Mouse (Mus musculus): ENCODE measurements around the gene Mrpl38.

Gene Mrpl38

DNA sequence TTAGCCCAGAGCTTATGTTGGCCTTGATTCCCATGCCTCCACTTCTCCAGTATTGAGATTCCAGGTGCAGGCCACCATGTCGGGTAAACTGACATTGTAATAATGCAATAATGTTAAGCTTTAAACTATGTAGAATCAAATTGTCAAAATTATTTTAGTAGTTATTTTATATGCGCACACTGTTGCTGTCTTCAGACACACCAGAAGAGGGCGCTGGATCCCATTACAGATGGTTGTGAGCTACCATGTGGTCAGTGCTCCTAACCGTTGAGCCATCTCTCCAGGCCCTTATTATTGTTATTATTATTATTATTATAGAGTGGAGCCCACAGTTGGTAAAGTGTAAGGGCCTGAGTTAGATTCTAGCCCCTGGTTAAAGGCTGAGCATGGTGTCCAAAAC, 27.6 kb downstream of the Mrpl38 start:
- no peak for DNase-seq (ENCODE audit: low spot score in 2 of 2)

DNA sequence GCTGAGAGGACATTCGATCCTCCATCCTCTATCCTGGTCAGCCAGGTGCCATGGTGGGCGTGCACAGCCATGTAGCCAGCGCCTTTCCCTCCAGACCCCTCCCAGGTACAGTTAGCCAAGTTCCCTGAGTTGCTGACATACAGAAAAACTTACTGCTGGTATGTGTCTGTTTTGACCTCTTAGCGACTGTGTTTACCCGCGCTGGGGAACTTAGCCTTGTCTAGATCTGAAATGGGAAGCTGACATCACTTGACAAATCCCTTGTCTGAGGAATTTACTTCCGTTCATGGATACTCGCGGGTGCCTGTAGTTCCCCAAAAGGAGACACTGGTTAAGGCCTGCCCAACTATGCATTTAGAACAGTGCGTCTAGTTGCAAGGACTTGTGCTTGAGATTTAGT, 28.1 kb downstream of the Mrpl38 start:
- no peak for DNase-seq (ENCODE audit: low spot score in 2 of 2)

DNA sequence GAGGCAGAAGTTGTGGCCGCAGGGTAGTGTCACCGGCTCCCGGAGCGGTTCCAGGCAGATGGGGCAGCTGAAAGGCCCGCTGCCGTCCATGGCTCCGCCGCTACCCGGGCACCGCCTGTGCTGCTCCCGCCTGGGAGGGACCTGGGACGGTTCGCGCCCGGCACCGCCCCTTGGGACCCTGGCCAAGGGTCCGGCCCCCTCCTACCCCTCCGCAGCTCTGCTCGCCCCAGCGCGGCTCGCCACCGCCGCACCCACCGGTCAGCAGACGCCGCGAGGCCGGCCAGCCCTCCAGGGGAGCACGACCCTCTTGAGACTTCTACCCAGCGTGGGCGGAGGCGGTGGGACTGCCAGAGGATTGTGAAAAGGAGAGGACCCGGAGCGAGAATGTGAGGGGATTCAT, 28.5 kb downstream of the Mrpl38 start:
- DNase-seq (ENCODE audit: low spot score in 2 of 2) = no peak

DNA sequence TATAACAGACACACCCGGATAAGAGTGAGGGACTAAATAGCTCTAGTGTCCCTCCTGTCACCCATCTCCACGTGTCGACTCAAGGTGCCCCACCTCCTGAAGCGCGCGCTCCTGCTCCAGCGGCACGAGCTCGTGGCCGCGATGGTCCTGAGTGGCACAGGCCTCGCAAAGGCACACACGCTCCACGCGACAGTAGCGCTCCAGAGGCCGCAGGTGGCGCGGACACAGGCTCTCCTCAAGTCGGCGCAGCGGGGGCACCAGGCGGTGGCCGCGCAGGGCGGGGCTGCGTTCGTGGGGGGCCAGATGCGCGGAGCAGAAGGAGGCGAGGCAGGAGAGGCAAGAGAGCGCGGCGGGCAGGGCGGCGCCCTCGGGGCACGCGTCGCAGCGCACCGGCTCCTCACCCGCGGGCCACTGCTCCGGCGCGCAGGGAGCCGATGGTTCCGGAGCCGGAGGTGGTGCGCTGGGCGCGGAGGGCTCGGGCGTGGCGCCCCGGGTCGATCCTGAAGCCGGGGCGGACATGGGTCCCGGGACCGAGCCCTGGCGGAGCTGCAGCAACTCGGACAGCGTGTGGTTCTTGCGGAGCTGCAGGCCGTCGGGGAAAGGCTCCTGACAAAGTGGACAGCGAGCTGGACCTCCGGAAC, 29.1 kb downstream of the Mrpl38 start:
- DNase-seq (ENCODE audit: low spot score in 2 of 2) = no peak

DNA sequence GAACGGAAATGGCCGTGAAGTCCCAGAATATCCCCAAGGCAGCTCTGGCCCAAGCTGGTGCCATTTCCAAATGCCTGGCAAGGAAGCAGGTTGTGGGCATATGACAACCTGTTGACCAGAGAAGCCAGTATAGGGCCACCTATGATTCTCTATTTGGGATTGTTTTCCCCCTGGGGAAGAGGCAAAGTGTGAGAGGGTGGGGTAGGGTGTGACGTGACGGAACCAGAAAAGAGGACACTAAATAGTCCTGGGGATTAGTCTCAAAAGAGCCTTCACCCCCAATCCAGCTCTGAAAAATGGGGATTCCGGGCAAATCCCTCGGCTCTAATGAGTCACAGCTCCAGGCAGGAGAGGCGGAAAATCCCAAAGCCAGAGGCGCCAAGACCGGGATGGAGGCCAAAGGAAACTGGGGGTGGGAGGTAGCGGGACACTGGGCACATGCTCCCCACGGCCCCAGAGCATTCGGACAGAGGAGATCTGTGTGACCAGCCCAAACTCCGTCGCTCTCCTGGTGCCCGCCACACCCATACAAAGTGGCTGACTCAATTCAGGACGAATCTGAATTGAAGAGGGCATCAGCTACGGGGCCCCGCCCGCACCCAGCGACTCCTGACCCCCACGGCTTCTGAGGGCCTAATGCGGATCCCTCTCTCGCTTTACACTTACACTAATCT, 30.1 kb downstream of the Mrpl38 start:
- no peak for DNase-seq (ENCODE audit: low spot score in 2 of 2)

DNA sequence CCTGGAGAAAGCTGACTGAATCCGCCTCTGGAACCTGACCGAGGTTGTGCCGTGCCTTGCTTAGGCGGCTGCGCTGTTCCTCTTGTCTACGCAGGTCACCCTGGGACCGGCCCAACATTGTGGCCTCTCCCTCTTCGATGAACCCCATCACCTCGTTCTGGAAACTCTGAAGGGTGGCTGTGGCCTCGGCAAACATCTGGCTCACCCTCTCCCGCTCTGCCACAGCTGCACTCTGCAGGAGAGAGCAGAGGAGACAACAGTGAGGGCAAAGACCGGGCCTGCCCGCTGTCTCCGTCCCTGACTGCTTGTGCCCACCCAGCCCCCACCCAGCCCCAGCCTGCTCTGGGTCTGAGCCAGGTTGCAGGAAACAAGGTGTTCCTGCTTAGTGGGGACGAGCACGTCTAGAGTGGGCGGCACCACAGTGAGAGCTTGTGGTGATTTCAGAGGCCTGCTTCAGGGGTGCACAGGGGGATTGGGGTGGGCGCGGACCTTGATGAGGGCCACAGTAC, 30.8 kb downstream of the Mrpl38 start:
- no peak for DNase-seq (ENCODE audit: low spot score in 2 of 2)

DNA sequence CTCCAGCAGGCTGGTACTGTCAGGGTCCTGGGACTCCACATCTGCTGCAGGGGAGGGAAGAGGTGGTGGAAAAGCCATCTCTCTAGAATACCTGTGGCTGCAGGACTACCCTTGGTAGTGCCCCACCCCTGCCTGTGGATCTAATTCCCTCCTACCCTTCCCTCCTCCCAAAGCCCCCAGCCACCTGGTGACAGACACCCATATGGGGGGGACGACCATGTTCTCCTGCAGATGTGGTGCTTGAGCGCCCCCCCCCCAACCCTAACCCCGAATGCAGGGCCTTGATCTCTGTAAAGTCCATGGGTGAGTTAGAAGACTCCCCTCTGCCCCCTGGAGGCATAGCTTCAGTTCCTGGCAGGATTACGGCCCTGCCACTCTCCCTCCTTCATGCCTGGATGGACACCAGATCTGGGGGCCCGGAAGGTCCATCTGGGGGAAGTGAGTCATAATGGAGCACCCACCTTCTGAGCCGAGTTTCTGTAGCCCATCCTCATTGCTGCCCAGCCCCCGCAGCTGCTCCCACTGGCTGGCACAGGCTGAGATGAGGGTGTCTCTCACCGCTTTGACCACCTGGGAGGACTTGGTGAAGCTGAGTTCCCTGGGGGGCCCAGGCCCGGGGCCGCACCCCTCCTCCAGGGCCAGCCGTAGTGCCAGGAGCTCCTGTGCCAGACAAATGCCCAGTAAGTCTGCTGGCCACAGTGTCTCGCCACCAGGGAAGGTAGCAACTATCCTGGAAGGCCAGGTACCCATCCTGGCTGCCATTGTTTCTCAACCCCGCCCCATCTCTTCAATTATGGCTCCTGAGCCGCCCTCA, 31.5 kb downstream of the Mrpl38 start:
- no peak for DNase-seq (ENCODE audit: low spot score in 2 of 2)

GRCm38 (mm10) chr11:116106154-116106962, 32.3 kb downstream of the Mrpl38 start:
- no peak for DNase-seq (ENCODE audit: low spot score in 2 of 2)

GRCm38 (mm10) chr11:116105065-116105464, 33.6 kb downstream of the Mrpl38 start:
- no peak for DNase-seq (ENCODE audit: low spot score in 2 of 2)

GRCm38 (mm10) chr11:116104006-116104646, 34.5 kb downstream of the Mrpl38 start:
- no peak for DNase-seq (ENCODE audit: low spot score in 2 of 2)

GRCm38 (mm10) chr11:116103572-116103971, 35.1 kb downstream of the Mrpl38 start:
- DNase-seq (ENCODE audit: low spot score in 2 of 2) = no peak

GRCm38 (mm10) chr11:116102472-116102871, 36.2 kb downstream of the Mrpl38 start:
- DNase-seq (ENCODE audit: low spot score in 2 of 2) = no peak

DNA sequence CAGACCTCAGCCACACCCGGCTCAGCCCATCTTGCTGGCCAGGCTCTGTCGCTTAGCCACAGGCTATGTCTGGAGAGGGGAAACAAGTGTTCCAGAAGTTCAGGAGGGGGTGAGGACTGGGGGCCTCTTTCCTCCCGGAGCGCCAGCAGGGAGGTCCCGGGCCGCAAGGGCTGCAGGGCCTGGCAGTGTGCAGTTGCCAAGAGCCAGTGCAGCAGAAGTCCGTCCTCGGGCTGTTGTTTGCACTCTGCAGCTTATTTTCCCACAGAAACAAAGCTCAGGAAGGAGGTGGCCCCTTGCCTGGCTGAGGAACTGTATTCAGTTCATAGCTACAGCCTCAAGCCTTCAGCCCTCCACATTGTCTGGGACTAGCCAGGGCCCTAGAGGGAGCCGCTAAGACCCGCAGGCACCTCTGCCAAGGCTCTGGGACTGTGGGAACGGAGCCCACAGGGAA, 36.7 kb downstream of the Mrpl38 start:
- no peak for DNase-seq (ENCODE audit: low spot score in 2 of 2)

- DNase-seq (ENCODE audit: low spot score in 2 of 2) = no peak
Observed at GRCm38 (mm10) chr11:116100839-116101238, 37.8 kb downstream of the Mrpl38 start.

- DNase-seq (ENCODE audit: low spot score in 2 of 2) = no peak
Observed at GRCm38 (mm10) chr11:116100385-116100784, 38.3 kb downstream of the Mrpl38 start.

DNA sequence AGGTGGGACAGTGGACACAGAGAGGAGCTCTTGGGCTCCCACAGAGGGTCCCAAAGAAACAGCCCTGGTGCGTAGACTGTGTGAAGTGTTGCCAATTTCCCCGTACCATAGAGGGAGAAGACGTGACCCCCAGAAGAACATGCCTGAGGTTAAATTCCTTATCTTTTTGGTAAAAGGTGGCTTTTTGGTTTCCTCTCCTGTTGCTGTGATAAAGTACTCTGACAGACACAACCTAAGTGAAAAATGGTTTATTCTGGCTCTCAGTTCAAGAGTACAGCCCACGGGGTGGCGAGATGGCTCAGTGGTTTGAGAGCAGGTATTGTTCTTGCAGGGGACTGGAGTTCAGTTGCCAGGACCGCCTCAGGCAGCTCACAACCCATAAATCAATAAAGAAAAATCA, 39.2 kb downstream of the Mrpl38 start:
- no peak for DNase-seq (ENCODE audit: low spot score in 2 of 2)

DNA sequence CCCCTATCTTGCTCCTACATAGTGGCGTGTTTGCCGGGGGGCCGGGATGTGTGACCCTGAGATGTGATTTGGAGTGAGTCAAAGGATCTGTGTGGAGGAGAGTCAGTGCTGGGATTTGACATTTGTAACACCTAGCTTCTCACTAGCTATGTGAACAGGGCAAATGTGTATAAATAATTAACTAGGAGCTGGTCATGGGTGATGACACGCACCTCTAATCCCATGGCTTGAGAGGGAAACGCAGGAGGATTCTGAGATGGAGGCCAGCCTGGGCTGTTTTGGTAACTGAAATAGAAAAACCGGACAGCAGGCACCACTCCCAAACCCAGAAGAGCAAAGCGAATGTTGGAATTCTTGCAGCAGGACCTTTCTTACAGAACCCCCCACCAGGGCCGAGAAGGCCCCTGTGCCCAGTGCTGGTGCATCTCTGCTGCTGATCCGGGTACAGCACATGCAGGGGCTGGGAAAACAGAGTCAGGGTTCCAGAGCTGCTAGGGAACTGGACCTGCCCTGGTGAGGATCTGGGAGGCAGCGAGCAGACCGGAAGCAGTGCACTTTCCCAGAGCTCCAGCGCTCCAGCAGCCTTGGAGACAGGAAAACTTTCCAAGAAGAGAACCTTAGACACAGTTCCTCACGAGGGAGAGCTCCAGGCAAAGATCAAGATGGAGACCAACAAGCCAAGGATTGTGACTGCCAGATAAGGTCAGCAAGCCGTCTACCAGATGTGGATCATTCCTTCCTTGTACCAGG, 39.8 kb downstream of the Mrpl38 start:
- no peak for DNase-seq (ENCODE audit: low spot score in 2 of 2)

GRCm38 (mm10) chr11:116096213-116097108, 42.2 kb downstream of the Mrpl38 start:
- DNase-seq (ENCODE audit: low spot score in 2 of 2) = no peak

DNA sequence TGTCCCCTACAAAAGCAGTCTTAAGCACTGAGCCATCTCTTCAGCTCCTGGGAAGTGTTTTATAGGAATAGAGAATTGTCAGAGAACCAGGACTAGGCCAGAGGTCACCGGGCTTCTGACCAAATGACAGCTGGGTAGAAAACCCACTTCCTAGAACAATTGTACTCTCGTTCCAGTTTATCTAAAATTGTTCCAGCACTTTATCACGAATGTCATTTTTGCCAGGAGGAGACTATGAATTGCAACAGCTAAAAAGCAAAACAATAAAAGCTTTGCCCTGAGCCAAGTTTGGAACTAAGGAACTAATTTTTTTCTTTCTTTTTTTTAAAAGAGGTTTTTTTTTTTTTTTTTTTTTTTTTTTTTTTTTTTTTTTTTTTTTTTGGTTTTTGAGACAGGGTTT, 43.1 kb downstream of the Mrpl38 start:
- no peak for DNase-seq (ENCODE audit: low spot score in 2 of 2)
